Mouse (Mus musculus) bone marrow, adult 2 months (tissue): ENCODE data around the gene Gtf3c4. TPM values are rescaled to one million over a fixed set of nuclear protein-coding genes. Genes with fewer than 3 reads are reported as not detected.

Source experiments
- H3K27ac ChIP-seq: fragments of 200-500 bp; 2 replicates; pipeline ENCODE4 v1.5.1; 2012; ENCODE audit warnings: low read depth, mild to moderate bottlenecking, control low read depth, inconsistent platforms, low read length; ENCODE audit not compliant: control insufficient read depth, poor library complexity, insufficient read depth
- H3K4me1 ChIP-seq: fragments of 200-500 bp; 2 replicates; pipeline ENCODE4 v1.6.1; 2011; ENCODE audit warnings: low read length; ENCODE audit not compliant: control insufficient read depth, insufficient read depth
- H3K4me3 ChIP-seq: fragments of 200-500 bp; replicated peaks from 2 replicates; pipeline ENCODE3; 2011; ENCODE audit warnings: mild to moderate bottlenecking, low read depth, low read length, control low read depth; ENCODE audit not compliant: control insufficient read depth
- CTCF ChIP-seq: fragments of 200-500 bp; IDR thresholded peaks from 2 replicates; pipeline ENCODE4 v1.5.1; 2011; ENCODE audit warnings: low read length, control low read depth; ENCODE audit not compliant: control insufficient read depth, insufficient read depth
- POLR2A ChIP-seq: fragments of 200-500 bp; IDR thresholded peaks from 2 replicates; pipeline ENCODE4 v1.6.1; 2011; ENCODE audit warnings: low read depth, mild to moderate bottlenecking, control low read depth, low read length, borderline replicate concordance; ENCODE audit not compliant: control insufficient read depth
- WGBS: fragments of 180-500 bp; shearing (Covaris S2); methylation state at CpG from one replicate; pipeline ENCODE4 v1.1.7; 2018; 5-methylcytosine and 5-hydroxymethylcytosine counted together
- polyA plus RNA-seq: library from polyadenylated mRNA; stranded (reverse); fragments of >200 nt; gene quantifications from 2 replicates; pipeline ENCODE4 v1.2.4, GENCODE M21; 2011; ENCODE audit warnings: low replicate concordance; ENCODE audit not compliant: missing spikeins, insufficient read depth, insufficient read length

Gtf3c4 gene
- polyA plus RNA-seq, 1 experiment = 9.6 TPM

DNA sequence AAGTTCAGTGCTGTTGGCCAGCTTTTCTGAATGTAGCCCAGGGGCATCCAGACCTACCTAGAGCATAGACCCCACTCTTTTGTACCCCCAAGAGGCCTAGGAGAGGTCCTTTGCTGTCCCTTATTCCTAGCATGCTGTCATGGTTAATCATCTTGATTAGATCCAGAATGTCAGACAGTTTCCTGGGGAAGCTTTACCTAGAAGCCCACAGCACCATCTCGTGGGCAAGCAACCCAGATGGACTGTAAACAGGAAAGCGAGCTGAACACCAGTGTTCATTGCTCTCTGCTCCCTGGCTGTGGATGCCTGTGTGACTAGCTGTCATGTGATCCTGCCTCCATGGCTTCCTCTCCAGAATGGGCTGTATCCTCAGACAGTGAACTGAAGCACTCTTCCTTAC lies 63.4 kb downstream of the Gtf3c4 start:
- Histone ChIP-seq H3K4me3 (no peak overlapping the region), H3K4me1 (no peaks in the 10 kb centered on the region; the same call in 1 of the 2 replicates), H3K27ac (no peak overlapping the region)
- 49% methylated on average over 2 of the region's 2 CpGs for WGBS
- TF ChIP-seq POLR2A (no peak), CTCF (no peak)

DNA sequence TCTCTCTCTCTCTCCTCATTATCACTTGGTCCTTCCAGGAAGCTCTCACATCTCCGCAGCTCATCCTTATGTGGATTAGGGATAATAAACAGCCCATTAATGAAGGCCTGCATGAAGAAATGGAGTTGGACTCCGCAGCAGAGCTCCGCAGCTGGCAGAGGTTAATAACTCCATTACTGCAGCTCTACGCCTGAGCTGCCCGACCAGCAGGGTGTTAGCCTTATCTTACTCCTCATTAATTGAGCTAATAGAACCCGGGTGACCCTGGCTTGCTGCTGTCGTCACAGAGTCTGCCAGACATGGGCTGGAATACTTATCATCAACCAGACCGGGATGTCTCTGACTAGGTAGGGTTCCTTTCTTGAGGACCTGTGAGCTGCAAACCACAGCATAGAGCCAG lies 66.1 kb downstream of the Gtf3c4 start:
- TF ChIP-seq CTCF = no peak
- TF ChIP-seq POLR2A = no peak
- H3K27ac ChIP-seq = no peak overlapping the region
- H3K4me1 ChIP-seq = no peaks in the 10 kb centered on the region; the same call in 1 of the 2 replicates
- 81% methylated on average over 8 of the region's 8 CpGs for WGBS
- no peak overlapping the region for H3K4me3 ChIP-seq

Other genes starting within 250 kb of the Gtf3c4 start
- 62.0 and 66.9 TPM in 2 replicates for gene Gfi1b, start 218.4 kb downstream of the Gtf3c4 start, polyA plus RNA-seq
- gene Tsc1, start 199.1 kb downstream of the Gtf3c4 start, polyA plus RNA-seq = 9.4 and 12.5 TPM in 2 replicates
- 2.5 TPM in 1 of 2 replicates, not detected in the other for gene Spaca9, start 140.6 kb downstream of the Gtf3c4 start, polyA plus RNA-seq
- 1.7 TPM in 1 of 2 replicates, not detected in the other for gene Ak8, start 140.2 kb downstream of the Gtf3c4 start, polyA plus RNA-seq
- 2.9 and 7.0 TPM in 2 replicates for gene Ddx31, start within 50 bp of the Gtf3c4 start, polyA plus RNA-seq
- not detected in 2 replicates for gene Barhl1, start 76.3 kb upstream of the Gtf3c4 start, polyA plus RNA-seq
- gene Cfap77, start 214.7 kb upstream of the Gtf3c4 start, polyA plus RNA-seq = 0.90 TPM in 1 of 2 replicates, not detected in the other
- 7.4 and 18.1 TPM in 2 replicates for gene Ttf1, start 219.9 kb upstream of the Gtf3c4 start, polyA plus RNA-seq